11 mouse cellular contexts compared by ENCODE assay signal in genomic region chr11:60286311-60286710, GRCm38 (mm10).
DNase-seq lines count a peak whose midpoint lies in the region; ATAC-seq lines count a peak whose summit lies in the region.
"Had no signal": no experiment of that assay in that cellular context is flagged by ENCODE, and none has a peak within 500 bp of the region (broad histone marks: within the 10 kb centered on the region; RNA-seq: fewer than 3 reads in every experiment).

No protein-coding gene starts in this region.

- H3K4me3 ChIP-seq in lung, embryonic 16.5 days (ENCODE audit: low read length): no peak overlapping the region
- H3K4me3 ChIP-seq in intestine, embryonic 15.5 days (replicated peaks): no peak overlapping the region

- H3K4me2 ChIP-seq in lung, embryonic 16.5 days (ENCODE audit: low read depth, low read length): no peak overlapping the region
- no peak overlapping the region for H3K4me2 ChIP-seq in intestine, embryonic 15.5 days (replicated peaks)

- peak; percentile 52 to 81 for DNase-seq in frontal cortex, postnatal 36 days (ENCODE audit: low spot score in 2 of 2)
- no peak for DNase-seq in frontal cortex, postnatal 25 days (ENCODE audit: low spot score in 2 of 2)
- no peak for DNase-seq in lung, postnatal 25 days (ENCODE audit: low spot score)
- DNase-seq in left cerebral cortex, adult 9 months (ENCODE audit: low spot score in 2 of 2): peak; percentile 39 to 74
- DNase-seq in right cerebral cortex, postnatal 25 days: peak; percentile 55
- DNase-seq in kidney, adult 18-20 months: no peak
- DNase-seq: gastrocnemius, postnatal 36 days; liver; thymus, postnatal 14 days had no signal

- 53% methylated on average over 4 of the region's 4 CpGs for WGBS in lung, embryonic 16.5 days
- 73% methylated on average over 4 of the region's 4 CpGs for WGBS in intestine, embryonic 15.5 days

- H3K36me3 ChIP-seq in lung, embryonic 16.5 days (ENCODE audit: control insufficient read depth, insufficient read depth, low read length): no peaks in the 10 kb centered on the region
- no peaks in the 10 kb centered on the region for H3K36me3 ChIP-seq in intestine, embryonic 15.5 days

- H3K4me1 ChIP-seq in lung, embryonic 16.5 days (replicated peaks; ENCODE audit: control insufficient read depth, insufficient read depth, low read length): peaks cover 44% of the 10 kb centered on the region
- H3K4me1 ChIP-seq in intestine, embryonic 15.5 days (replicated peaks): peaks cover 24% of the 10 kb centered on the region

- no peaks in the 10 kb centered on the region for H3K9me3 ChIP-seq in lung, embryonic 16.5 days (ENCODE audit: control insufficient read depth, low read length)
- no peaks in the 10 kb centered on the region for H3K9me3 ChIP-seq in intestine, embryonic 15.5 days

- no peaks in the 10 kb centered on the region for H3K27me3 ChIP-seq in lung, embryonic 16.5 days (ENCODE audit: control insufficient read depth, insufficient read depth, low read depth, low read length)
- no peaks in the 10 kb centered on the region for H3K27me3 ChIP-seq in intestine, embryonic 15.5 days (replicated peaks)

- peak overlapping the region; percentile 4 for H3K27ac ChIP-seq in lung, embryonic 16.5 days (ENCODE audit: low read length)
- no peak overlapping the region for H3K27ac ChIP-seq in intestine, embryonic 15.5 days

- H3K9ac ChIP-seq in lung, embryonic 16.5 days (ENCODE audit: low read length): no peak overlapping the region
- H3K9ac ChIP-seq in intestine, embryonic 15.5 days: no peak overlapping the region

- peak; percentile 76 for ATAC-seq in lung, embryonic 16.5 days (ENCODE audit: low read depth)
- no peak for ATAC-seq in intestine, embryonic 15.5 days

Comparison
In these comparisons a context has a peak if more than half of its experiments do, and no peak if none do; other contexts are left out.
1. DNase-seq: peak in frontal cortex, postnatal 36 days (2 of 2), left cerebral cortex, adult 9 months (2 of 2) and right cerebral cortex, postnatal 25 days (single experiment); none in frontal cortex, postnatal 25 days (0 of 2), lung, postnatal 25 days (single experiment) and kidney, adult 18-20 months (single experiment).